ENCODE assay signal across 16 mouse cellular contexts in genomic region chr5:32143433-32143970, GRCm38 (mm10). TPM values are rescaled to one million over a fixed set of nuclear protein-coding genes. Genes with fewer than 3 reads are reported as not detected.
DNase-seq lines count a peak whose midpoint lies in the region; ATAC-seq and TF ChIP-seq lines count a peak whose summit lies in the region.
"Had no signal": no experiment of that assay in that cellular context is flagged by ENCODE, and none has a peak within 500 bp of the region (broad histone marks: within the 10 kb centered on the region; RNA-seq: fewer than 3 reads in every experiment).

No protein-coding gene starts in this region.

- peak overlapping the region; percentile 77 for H3K27ac ChIP-seq in gastrocnemius, adult 2 months
- H3K27ac ChIP-seq in heart, embryonic 14.5 days (replicated peaks in 1 of 2; ENCODE audit: control insufficient read depth in 1 of 2, insufficient read depth in 1 of 2, low read depth in 2 of 2, low read length in 2 of 2): no peak overlapping the region
- H3K27ac ChIP-seq: embryonic facial prominence, embryonic 12.5 days; hindbrain, embryonic 10.5 days; intestine, embryonic 15.5 days; limb, embryonic 13.5 days; midbrain, embryonic 10.5 days had no signal

- H3ac ChIP-seq in myocyte (ENCODE audit: control insufficient read depth, insufficient read length): no peak overlapping the region

- 35% methylated on average over 13 of the region's 13 CpGs for WGBS in heart, embryonic 14.5 days

- intact Hi-C loops in gastrocnemius, adult 2 months (cut with DNase I): no loop called here
- intact Hi-C loops in gastrocnemius, postnatal 14 days (cut with DNase I; ENCODE audit: low total_unique reads): loop anchor here (10.0 kb wide), 2 partner anchors 219 to 529 kb away; no protein-coding TSS in a partner anchor

- DNase-seq in gastrocnemius, adult 2 months: peak; percentile 21
- DNase-seq in gastrocnemius, postnatal 14 days: no peak
- DNase-seq in kidney, postnatal 36 days: peak; percentile 41 to 43
- DNase-seq in kidney, postnatal 4 days: no peak
- DNase-seq in layer of hippocampus, adult 8-10 months (ENCODE audit: low spot score in 2 of 2): no peak
- DNase-seq in thymus, postnatal 4 days: no peak
- DNase-seq: adrenal gland, postnatal 25 days; cerebellum, postnatal 25 days; right cerebral cortex, postnatal 25 days had no signal

- H3K9ac ChIP-seq in heart, embryonic 14.5 days (ENCODE audit: low read length): 0 out of 2 replicates have a peak overlapping the region, but pooled peaks have one; percentile 11
- H3K9ac ChIP-seq: embryonic facial prominence, embryonic 12.5 days; intestine, embryonic 15.5 days; limb, embryonic 13.5 days had no signal

- H3K79me2 ChIP-seq in myocyte (ENCODE audit: control insufficient read depth, insufficient read depth): peaks cover 82% of the 10 kb centered on the region

- H3K9me3 ChIP-seq in heart, embryonic 14.5 days (ENCODE audit: control insufficient read depth, low read length): no peaks in the 10 kb centered on the region
- H3K9me3 ChIP-seq: embryonic facial prominence, embryonic 12.5 days; hindbrain, embryonic 10.5 days; intestine, embryonic 15.5 days; limb, embryonic 13.5 days; midbrain, embryonic 10.5 days had no signal

- TF ChIP-seq CTCF in gastrocnemius, adult 2 months (IDR thresholded peaks at IDR 0.05): no peak

- ATAC-seq in heart, embryonic 14.5 days (ENCODE audit: insufficient number of reproducible peaks, insufficient read depth, low FRiP score, low read depth): no peak
- ATAC-seq: intestine, embryonic 15.5 days had no signal

- no peaks in the 10 kb centered on the region for H3K27me3 ChIP-seq in heart, embryonic 14.5 days (ENCODE audit: control insufficient read depth, insufficient read depth, low read length)
- no peaks in the 10 kb centered on the region for H3K27me3 ChIP-seq in myocyte (ENCODE audit: control insufficient read depth, insufficient read depth, insufficient read length)
- H3K27me3 ChIP-seq: embryonic facial prominence, embryonic 12.5 days; intestine, embryonic 15.5 days; limb, embryonic 13.5 days had no signal

- TF ChIP-seq POLR2A in myocyte (IDR thresholded peaks at IDR 0.05; ENCODE audit: insufficient read length, low read depth): no peak

- H3K4me1 ChIP-seq in heart, embryonic 14.5 days (ENCODE audit: control insufficient read depth in 2 of 2, insufficient read depth in 2 of 2, low read length in 2 of 2): peaks cover 25 to 53% of the 10 kb centered on the region in 2 experiments

- peak overlapping the region; percentile 36 for H3K4me2 ChIP-seq in heart, embryonic 14.5 days (ENCODE audit: low read length)
- H3K4me2 ChIP-seq in myocyte (ENCODE audit: low read depth): peak overlapping the region; percentile 20
- H3K4me2 ChIP-seq: embryonic facial prominence, embryonic 12.5 days; intestine, embryonic 15.5 days; limb, embryonic 13.5 days had no signal

- H3K4me3 ChIP-seq in gastrocnemius, adult 2 months: peak overlapping the region; percentile 51
- no peak overlapping the region for H3K4me3 ChIP-seq in heart, embryonic 14.5 days (ENCODE audit: control insufficient read depth in 1 of 2, insufficient read depth in 1 of 2, low read depth in 1 of 2, low read length in 2 of 2)
- H3K4me3 ChIP-seq in myocyte: no peak overlapping the region
- H3K4me3 ChIP-seq: embryonic facial prominence, embryonic 12.5 days; hindbrain, embryonic 10.5 days; intestine, embryonic 15.5 days; limb, embryonic 13.5 days; midbrain, embryonic 10.5 days had no signal

- peaks cover 36% of the 10 kb centered on the region for H3K36me3 ChIP-seq in heart, embryonic 14.5 days (ENCODE audit: control insufficient read depth, insufficient read depth, low read length)
- H3K36me3 ChIP-seq in myocyte (ENCODE audit: control insufficient read depth, insufficient read depth): peaks cover 66% of the 10 kb centered on the region
- H3K36me3 ChIP-seq: hindbrain, embryonic 10.5 days; midbrain, embryonic 10.5 days had no signal

TF ChIP-seq in myocyte, 11 proteins besides CTCF, POLR2A, EP300 and RAD21:
- TF ChIP-seq USF1 (IDR thresholded peaks at IDR 0.05; ENCODE audit: low read depth): no peak
- no peak for TF ChIP-seq SRF (IDR thresholded peaks at IDR 0.05; ENCODE audit: control insufficient read depth, insufficient read length, low read depth)
- no peak for TF ChIP-seq REST (IDR thresholded peaks at IDR 0.05; ENCODE audit: insufficient read depth, insufficient read length)
- TF ChIP-seq MYOD1 (IDR thresholded peaks at IDR 0.05; ENCODE audit: control insufficient read depth in 1 of 3, insufficient read length in 2 of 3, low read depth in 2 of 3): no peak
- no peak for TF ChIP-seq TCF3 (IDR thresholded peaks at IDR 0.05; ENCODE audit: insufficient read length, low read depth)
- no peak for TF ChIP-seq POLR2AphosphoS2 (IDR thresholded peaks at IDR 0.05; ENCODE audit: insufficient read length, low read depth)
- no peak for TF ChIP-seq E2F4 (IDR thresholded peaks at IDR 0.05; ENCODE audit: insufficient read depth)
- TF ChIP-seq MYOG (IDR thresholded peaks at IDR 0.05; ENCODE audit: control insufficient read depth in 1 of 3, insufficient read depth in 1 of 3, insufficient read length in 2 of 3, low read depth in 2 of 3): no peak
- no peak for TF ChIP-seq MAX (IDR thresholded peaks at IDR 0.05; ENCODE audit: low read depth)
- TF ChIP-seq TCF12 (IDR thresholded peaks at IDR 0.05; ENCODE audit: insufficient read depth, poor library complexity, severe bottlenecking): no peak
- TF ChIP-seq CEBPB (IDR thresholded peaks at IDR 0.05; ENCODE audit: insufficient read depth, poor library complexity, severe bottlenecking): no peak
TF ChIP-seq in myocyte: peak in this region for 0.

RNA-seq across cellular contexts. Expression of gene Fosl2, which starts 7.9 kb away (rescaled TPM):
- total RNA-seq in gastrocnemius, adult 2 months (2021): 10 to 100 TPM; 12.8 to 14.9 TPM
- 10 to 100 TPM; 24.1 to 24.9 TPM for total RNA-seq in gastrocnemius, postnatal 14 days (2021)
- 2.6 and 3.1 TPM in 2 replicates for polyA plus RNA-seq in heart, embryonic 14.5 days (2014; fragmentation: Nextera tagmentation; extraction: Ambion mirVana)
- 30.9 TPM for polyA plus RNA-seq in myocyte (2012; fragmentation: generic; extraction: Trizol)
- 10 to 100 TPM; 42.6 to 75.6 (median 59.2) TPM for total RNA-seq in layer of hippocampus, adult 8-10 months (2022)

Comparison
In these comparisons a context has a peak if more than half of its experiments do, and no peak if none do; other contexts are left out.
1. DNase-seq: peak in gastrocnemius, adult 2 months (single experiment) and kidney, postnatal 36 days (2 of 2); none in gastrocnemius, postnatal 14 days (single experiment), kidney, postnatal 4 days (0 of 2), layer of hippocampus, adult 8-10 months (0 of 2) and thymus, postnatal 4 days (single experiment).